Mouse (Mus musculus) thymus, postnatal 10 days (tissue): ENCODE measurements at regions not wholly inside any gene's neighbourhood (a gene's known extent, or its start where the extent isn't known, plus 50 kb on each side); places are given as distances from the start of the nearest gene placed in this dataset.

ENCODE experiments used
- DNase-seq, 2 experiments: peaks; one replicate each; pipeline ENCODE4 v3.0.0; 2021; ENCODE audit warnings: low spot score in 2 of 2

GRCm38 (mm10) chr9:33930286-33930685 is 555.4 kb upstream of the Kirrel3 start:
- no peak for DNase-seq

- DNase-seq: no peak
Measured at GRCm38 (mm10) chr9:33934071-33934470, 551.6 kb upstream of the Kirrel3 start.

- no peak for DNase-seq
Measured at GRCm38 (mm10) chr9:33954319-33954718, 531.4 kb upstream of the Kirrel3 start.
